Mouse (Mus musculus): ENCODE results near the gene Grik3. TPM values are rescaled to one million over a fixed set of nuclear protein-coding genes. Genes with fewer than 3 reads are reported as not detected.

Gene Grik3
- total RNA-seq, 2 experiments from 2014 or later = 23.4 to 29.3 TPM

GRCm38 (mm10) chr4:125543171-125543570 lies 52.7 kb downstream of the Grik3 start:
- DNase-seq (ENCODE audit: low spot score in 2 of 2) = no peak

GRCm38 (mm10) chr4:125544947-125545767 lies 54.7 kb downstream of the Grik3 start:
- no peak for DNase-seq (ENCODE audit: low spot score in 2 of 2)

GRCm38 (mm10) chr4:125545768-125546220 lies 55.3 kb downstream of the Grik3 start:
- no peak for DNase-seq (ENCODE audit: low spot score in 2 of 2)

- no peak for DNase-seq (ENCODE audit: low spot score in 2 of 2)
Observed at GRCm38 (mm10) chr4:125548190-125548589, 57.7 kb downstream of the Grik3 start.

GRCm38 (mm10) chr4:125553754-125554153 lies 63.3 kb downstream of the Grik3 start:
- DNase-seq (ENCODE audit: low spot score in 2 of 2) = no peak

- DNase-seq (ENCODE audit: low spot score in 2 of 2) = no peak
Observed at GRCm38 (mm10) chr4:125556405-125557308, 66.2 kb downstream of the Grik3 start.

- DNase-seq (ENCODE audit: low spot score in 2 of 2) = no peak
Observed at GRCm38 (mm10) chr4:125559564-125559963, 69.1 kb downstream of the Grik3 start.

GRCm38 (mm10) chr4:125560806-125561205 lies 70.3 kb downstream of the Grik3 start:
- no peak for DNase-seq (ENCODE audit: low spot score in 2 of 2)

GRCm38 (mm10) chr4:125563579-125563978 lies 73.1 kb downstream of the Grik3 start:
- no peak for DNase-seq (ENCODE audit: low spot score in 2 of 2)

- DNase-seq (ENCODE audit: low spot score in 2 of 2) = no peak
Observed at GRCm38 (mm10) chr4:125564008-125564710, 73.7 kb downstream of the Grik3 start.

- no peak for DNase-seq (ENCODE audit: low spot score in 2 of 2)
Observed at GRCm38 (mm10) chr4:125565711-125566439, 75.4 kb downstream of the Grik3 start.

GRCm38 (mm10) chr4:125568210-125568609 lies 77.7 kb downstream of the Grik3 start:
- no peak for DNase-seq (ENCODE audit: low spot score in 2 of 2)

GRCm38 (mm10) chr4:125571651-125572311 lies 81.3 kb downstream of the Grik3 start:
- no peak for DNase-seq (ENCODE audit: low spot score in 2 of 2)

- DNase-seq (ENCODE audit: low spot score in 2 of 2) = no peak
Observed at GRCm38 (mm10) chr4:125572312-125572663, 81.8 kb downstream of the Grik3 start.

- DNase-seq (ENCODE audit: low spot score in 2 of 2) = no peak
Observed at GRCm38 (mm10) chr4:125573000-125573399, 82.5 kb downstream of the Grik3 start.

GRCm38 (mm10) chr4:125573951-125574675 lies 83.6 kb downstream of the Grik3 start:
- no peak for DNase-seq (ENCODE audit: low spot score in 2 of 2)

- DNase-seq (ENCODE audit: low spot score in 2 of 2) = no peak
Observed at GRCm38 (mm10) chr4:125580336-125580735, 89.8 kb downstream of the Grik3 start.

GRCm38 (mm10) chr4:125583272-125583671 lies 92.8 kb downstream of the Grik3 start:
- DNase-seq (ENCODE audit: low spot score in 2 of 2) = peak in 1 of 2 experiments; percentile 56

- DNase-seq (ENCODE audit: low spot score in 2 of 2) = no peak
Observed at GRCm38 (mm10) chr4:125583935-125584334, 93.4 kb downstream of the Grik3 start.
